Mouse (Mus musculus) urinary bladder, adult 2 months (tissue): ENCODE data around the gene Hand1. TPM values are rescaled to one million over a fixed set of nuclear protein-coding genes. Genes with fewer than 3 reads are reported as not detected.
"Not testable (repeated sequence)": the region's sequence is repeated elsewhere in the genome, so short reads cannot be mapped to it uniquely, and the experiment has no call there.

Source experiments
- DNase-seq: peaks from one replicate; pipeline ENCODE4 v3.0.0; 2022; ENCODE audit warnings: low spot score
- polyA plus RNA-seq: library from polyadenylated mRNA; depleted of rRNA; stranded (reverse); fragments of >200 nt; gene quantifications from 2 replicates; pipeline ENCODE4 v1.2.3, GENCODE M21; 2012

The Hand1 gene
- polyA plus RNA-seq, 1 experiment = 0.69 TPM

- DNase-seq = no peak
Measured at GRCm38 (mm10) chr11:57833296-57833977, 819 bp upstream of the Hand1 start.

GRCm38 (mm10) chr11:57831861-57832260 lies 757 bp downstream of the Hand1 start:
- DNase-seq = no peak

- no peak for DNase-seq
Measured at GRCm38 (mm10) chr11:57831281-57831781, 1.3 kb downstream of the Hand1 start.

GRCm38 (mm10) chr11:57829871-57830775 lies 2.5 kb downstream of the Hand1 start:
- no peak for DNase-seq

GRCm38 (mm10) chr11:57828955-57829870 lies 3.4 kb downstream of the Hand1 start:
- DNase-seq = no peak

- no peak for DNase-seq
Measured at GRCm38 (mm10) chr11:57827915-57828545, 4.6 kb downstream of the Hand1 start.

GRCm38 (mm10) chr11:57827048-57827914 lies 5.3 kb downstream of the Hand1 start:
- DNase-seq = no peak

- not testable (repeated sequence) for DNase-seq
Measured at GRCm38 (mm10) chr11:57825234-57825633, 7.4 kb downstream of the Hand1 start.

- DNase-seq = no peak
Measured at GRCm38 (mm10) chr11:57823714-57824113, 8.9 kb downstream of the Hand1 start.

- DNase-seq = not testable (repeated sequence)
Measured at GRCm38 (mm10) chr11:57823159-57823558, 9.5 kb downstream of the Hand1 start.

- peak; percentile 85 for DNase-seq
Measured at GRCm38 (mm10) chr11:57819999-57820581, 12.5 kb downstream of the Hand1 start.

- no peak for DNase-seq
Measured at GRCm38 (mm10) chr11:57818189-57818588, 14.4 kb downstream of the Hand1 start.

GRCm38 (mm10) chr11:57813641-57814040 lies 19.0 kb downstream of the Hand1 start:
- no peak for DNase-seq

GRCm38 (mm10) chr11:57812212-57812611 lies 20.4 kb downstream of the Hand1 start:
- DNase-seq = no peak

- DNase-seq = no peak
Measured at GRCm38 (mm10) chr11:57811006-57811405, 21.6 kb downstream of the Hand1 start.

GRCm38 (mm10) chr11:57809732-57810098 lies 22.9 kb downstream of the Hand1 start:
- DNase-seq = no peak

GRCm38 (mm10) chr11:57809017-57809731 lies 23.4 kb downstream of the Hand1 start:
- no peak for DNase-seq

- DNase-seq = no peak
Measured at GRCm38 (mm10) chr11:57805047-57805446, 27.6 kb downstream of the Hand1 start.

- no peak for DNase-seq
Measured at GRCm38 (mm10) chr11:57802511-57802870, 30.1 kb downstream of the Hand1 start.
